Mouse (Mus musculus): Measurements from ENCODE around the gene Pidd1. TPM values are rescaled to one million over a fixed set of nuclear protein-coding genes. Genes with fewer than 3 reads are reported as not detected.

Pidd1 gene
- total and polyA plus RNA-seq, 3 experiments, result 5.8 to 24.9 (median 7.8) TPM

- Histone ChIP-seq H3K4me1 (ENCODE audit: control insufficient read depth in 1 of 2, insufficient read depth in 2 of 2) (peaks cover 4 to 31% of the 10 kb centered on the region in 2 experiments), H3K4me2 (ENCODE audit: insufficient read depth, low read depth, poor library complexity, severe bottlenecking) (no peak overlapping the region), H3K9me3 (replicated peaks; ENCODE audit: low read length) (no peaks in the 10 kb centered on the region), H3K4me3 (replicated peaks in 1 of 3; ENCODE audit: low read depth in 2 of 3, low read length in 2 of 3, poor library complexity in 1 of 3) (no peak overlapping the region), H3K9ac (ENCODE audit: insufficient read depth, low read depth) (no peak overlapping the region), H3K27me3 (replicated peaks) (peaks cover 4% of the 10 kb centered on the region), H3K27ac (ENCODE audit: insufficient read depth, low read depth) (no peak overlapping the region), H3K36me3 (replicated peaks in 1 of 2; ENCODE audit: control insufficient read depth in 1 of 2, insufficient read depth in 1 of 2, low read length in 1 of 2) (peaks cover 26 to 43% of the 10 kb centered on the region in 2 experiments), H3K79me2 (replicated peaks; ENCODE audit: control insufficient read depth, extremely low read depth, insufficient read depth, poor library complexity, severe bottlenecking) (peaks cover 18% of the 10 kb centered on the region)
- dilution Hi-C loops (cut with MboI; ENCODE audit: extremely low pct_ligation_motif_present, extremely low pct_unique_long_range_greater_than_20kb, low sequenced_read_pairs), result no loop called here
- TF ChIP-seq UBTF (IDR thresholded peaks at IDR 0.05; ENCODE audit: low read depth, low read length) (no peak), MAX (IDR thresholded peaks at IDR 0.05; ENCODE audit: low read length) (0 out of 2 replicates have a peak, but pooled peaks have one; percentile 17), MXI1 (IDR thresholded peaks at IDR 0.05; ENCODE audit: low read depth, low read length) (peak; percentile 87), CTCF (conservative IDR thresholded peaks at IDR 0.05 in 1 of 2, IDR thresholded peaks at IDR 0.05 in 1 of 2; ENCODE audit: low read depth in 2 of 2, low read length in 2 of 2) (peak; percentile 76 to 78), SMC3 (IDR thresholded peaks at IDR 0.05; ENCODE audit: low read depth, low read length) (peak; percentile 37), SIN3A (IDR thresholded peaks at IDR 0.05; ENCODE audit: low read length) (peak; percentile 66; the same call in 1 of the 2 replicates), ETS1 (conservative IDR thresholded peaks at IDR 0.05; ENCODE audit: low read depth, low read length) (no peak), RAD21 (IDR thresholded peaks at IDR 0.05; ENCODE audit: low read depth, low read length) (peak; percentile 30), ZMIZ1 (IDR thresholded peaks at IDR 0.05; ENCODE audit: low read depth, low read length) (no peak), NRF1 (IDR thresholded peaks at IDR 0.05; ENCODE audit: low read depth, low read length) (0 out of 2 replicates have a peak, but pooled peaks have one; percentile 15), ZNF384 (IDR thresholded peaks at IDR 0.05; ENCODE audit: low read depth, low read length) (peak; percentile 35; the same call in 1 of the 2 replicates), POLR2AphosphoS2 (IDR thresholded peaks at IDR 0.05; ENCODE audit: low read depth, low read length) (no peak), USF1 (IDR thresholded peaks at IDR 0.05; ENCODE audit: low read depth, low read length) (no peak), MYC (IDR thresholded peaks at IDR 0.05; ENCODE audit: low read depth, low read length) (peak; percentile 56; the same call in 1 of the 2 replicates), EP300 (IDR thresholded peaks at IDR 0.05; ENCODE audit: low read length) (no peak), IRF4 (IDR thresholded peaks at IDR 0.05; ENCODE audit: low read depth, low read length) (no peak)
- peak; percentile 84 for DNase-seq (ENCODE audit: extremely low read depth)
- in situ Hi-C loops (cut with MboI; ENCODE audit: low pct_ligation_motif_present, low pct_unique_long_range_greater_than_20kb, low sequenced_read_pairs), result no loop called here
These were observed 49.1 kb downstream of the Pidd1 start for GRCm38 (mm10) chr7:141394771-141395170.

- peaks cover 23 to 37% of the 10 kb centered on the region in 2 experiments for H3K36me3 ChIP-seq (replicated peaks in 1 of 2; ENCODE audit: control insufficient read depth in 1 of 2, insufficient read depth in 1 of 2, low read length in 1 of 2)
- peaks cover 4 to 31% of the 10 kb centered on the region in 2 experiments for H3K4me1 ChIP-seq (ENCODE audit: control insufficient read depth in 1 of 2, insufficient read depth in 2 of 2)
- no peak overlapping the region for H3K4me3 ChIP-seq (replicated peaks in 1 of 3; ENCODE audit: low read depth in 2 of 3, low read length in 2 of 3, poor library complexity in 1 of 3)
- no peaks in the 10 kb centered on the region for H3K9me3 ChIP-seq (replicated peaks; ENCODE audit: low read length)
- peaks cover 7% of the 10 kb centered on the region for H3K27me3 ChIP-seq (replicated peaks)
- H3K27ac ChIP-seq (ENCODE audit: insufficient read depth, low read depth), result no peak overlapping the region
- H3K79me2 ChIP-seq (replicated peaks; ENCODE audit: control insufficient read depth, extremely low read depth, insufficient read depth, poor library complexity, severe bottlenecking), result peaks cover 18% of the 10 kb centered on the region
- DNase-seq (ENCODE audit: extremely low read depth), result no peak
- in situ Hi-C loops (cut with MboI; ENCODE audit: low pct_ligation_motif_present, low pct_unique_long_range_greater_than_20kb, low sequenced_read_pairs), result no loop called here
- no peak overlapping the region for H3K4me2 ChIP-seq (ENCODE audit: insufficient read depth, low read depth, poor library complexity, severe bottlenecking)
- no peak overlapping the region for H3K9ac ChIP-seq (ENCODE audit: insufficient read depth, low read depth)
- TF ChIP-seq EP300 (IDR thresholded peaks at IDR 0.05; ENCODE audit: low read length) (no peak), TBP (conservative IDR thresholded peaks at IDR 0.05; ENCODE audit: low read depth, low read length) (no peak), PAX5 (IDR thresholded peaks at IDR 0.05; ENCODE audit: low read length) (no peak), ZKSCAN1 (IDR thresholded peaks at IDR 0.05; ENCODE audit: borderline replicate concordance, low read depth, low read length) (no peak), MYC (IDR thresholded peaks at IDR 0.05; ENCODE audit: low read depth, low read length) (no peak), KAT2A (IDR thresholded peaks at IDR 0.05; ENCODE audit: insufficient replicate concordance, low read length) (no peak), TCF12 (IDR thresholded peaks at IDR 0.05; ENCODE audit: low read depth, low read length) (no peak), SMC3 (IDR thresholded peaks at IDR 0.05; ENCODE audit: low read depth, low read length) (no peak), RCOR1 (conservative IDR thresholded peaks at IDR 0.05; ENCODE audit: low read depth, low read length) (no peak), POLR2A (IDR thresholded peaks at IDR 0.05; ENCODE audit: low read depth, low read length) (no peak), HCFC1 (IDR thresholded peaks at IDR 0.05; ENCODE audit: low read depth, low read length) (no peak), E2F4 (IDR thresholded peaks at IDR 0.05; ENCODE audit: insufficient replicate concordance, low read depth, low read length) (no peak)
- dilution Hi-C loops (cut with MboI; ENCODE audit: extremely low pct_ligation_motif_present, extremely low pct_unique_long_range_greater_than_20kb, low sequenced_read_pairs), result no loop called here
These were observed 49.7 kb downstream of the Pidd1 start for GRCm38 (mm10) chr7:141394158-141394557.

Data from CH12.LX (cell line).